Mouse (Mus musculus) myocyte (in vitro differentiated cells): Measurements from ENCODE around the gene Slc12a8.
A peak's percentile ranks its signal among the peaks of the same experiment; 100 is the strongest.

Experiments used
- MAX ChIP-seq: IDR thresholded peaks from one replicate; pipeline ENCODE4 v1.6.1; 2011; ENCODE audit warnings: low read depth, mild to moderate bottlenecking, control low read depth
- MYOD1 ChIP-seq, 3 experiments: IDR thresholded peaks; one replicate each; pipeline ENCODE4 v1.6.1; 2011; ENCODE audit warnings: control low read depth in 2 of 3, low read depth in 2 of 3, mild to moderate bottlenecking in 2 of 3, moderate library complexity in 1 of 3; ENCODE audit not compliant: insufficient read length in 2 of 3, control insufficient read depth in 1 of 3
- MYOG ChIP-seq, 3 experiments: IDR thresholded peaks; one replicate each; pipeline ENCODE4 v1.6.1; 2011; ENCODE audit warnings: control low read depth in 2 of 3, low read depth in 2 of 3, mild to moderate bottlenecking in 2 of 3; ENCODE audit not compliant: insufficient read length in 2 of 3, control insufficient read depth in 1 of 3, insufficient read depth in 1 of 3
- POLR2A ChIP-seq: IDR thresholded peaks from one replicate; pipeline ENCODE4 v1.6.1; 2011; ENCODE audit warnings: low read depth, mild to moderate bottlenecking, control low read depth, moderate library complexity; ENCODE audit not compliant: insufficient read length
- POLR2AphosphoS2 ChIP-seq: IDR thresholded peaks from one replicate; pipeline ENCODE4 v1.6.1; 2011; ENCODE audit warnings: low read depth, control low read depth; ENCODE audit not compliant: insufficient read length
- SRF ChIP-seq: IDR thresholded peaks from one replicate; pipeline ENCODE4 v1.6.1; 2011; ENCODE audit warnings: low read depth; ENCODE audit not compliant: control insufficient read depth, insufficient read length
- USF1 ChIP-seq: IDR thresholded peaks from one replicate; pipeline ENCODE4 v1.6.1; 2011; ENCODE audit warnings: low read depth, mild to moderate bottlenecking, control low read depth, moderate library complexity

DNA sequence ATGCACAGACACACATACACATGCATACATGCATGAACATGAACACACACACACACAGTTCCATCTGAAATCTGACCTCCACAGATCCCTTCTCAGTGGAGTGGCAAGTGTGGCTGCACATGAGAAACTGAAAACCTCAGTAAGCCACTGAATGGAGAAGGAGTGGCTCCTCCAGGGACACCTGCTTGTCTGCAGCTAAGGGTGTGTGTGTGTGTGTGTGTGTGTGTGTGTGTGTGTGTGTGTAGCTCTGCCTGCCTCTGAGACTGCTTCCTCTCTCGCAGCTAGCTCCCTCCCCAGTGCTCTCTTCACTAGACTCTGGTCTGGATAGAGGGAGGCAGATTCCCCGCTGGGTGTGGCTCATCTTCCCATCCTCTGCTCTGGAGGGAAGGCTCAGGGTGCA lies 92.4 kb downstream of the Slc12a8 start:
- no peak for TF ChIP-seq POLR2AphosphoS2
- TF ChIP-seq MYOG (IDR thresholded peaks at IDR 0.05; ENCODE audit: control insufficient read depth in 1 of 3, insufficient read depth in 1 of 3, insufficient read length in 2 of 3, low read depth in 2 of 3), result no peak
- no peak for TF ChIP-seq MAX
- TF ChIP-seq POLR2A, result no peak
- no peak for TF ChIP-seq USF1
- peak in 2 of 3 experiments; percentile 50 to 66 for TF ChIP-seq MYOD1 (IDR thresholded peaks at IDR 0.05; ENCODE audit: control insufficient read depth in 1 of 3, insufficient read length in 2 of 3, low read depth in 2 of 3)
- no peak for TF ChIP-seq SRF
